Mouse (Mus musculus) midbrain, embryonic 10.5 days (tissue): ENCODE results near the gene Mrpl45. TPM values are rescaled to one million over a fixed set of nuclear protein-coding genes. Genes with fewer than 3 reads are reported as not detected.
"Not testable (repeated sequence)": the region's sequence is repeated elsewhere in the genome, so short reads cannot be mapped to it uniquely, and the experiment has no call there.

Source experiments
- DNase-seq: peaks from one replicate; pipeline ENCODE4 v3.0.0-alpha.2; 2017; ENCODE audit warnings: low spot score
- H3K27ac ChIP-seq: fragments of 300-500 bp; sonication (generic); replicated peaks from 2 replicates; pipeline ENCODE4 v1.5.1; 2016; ENCODE audit warnings: mild to moderate bottlenecking
- H3K27me3 ChIP-seq: fragments of 300-500 bp; sonication (generic); 2 replicates; pipeline ENCODE4 v1.6.1; 2016; ENCODE audit warnings: low read depth, mild to moderate bottlenecking; ENCODE audit not compliant: poor library complexity, severe bottlenecking
- H3K36me3 ChIP-seq: fragments of 300-500 bp; sonication (generic); 2 replicates; pipeline ENCODE4 v1.6.1; 2016; ENCODE audit warnings: mild to moderate bottlenecking, moderate library complexity
- H3K4me1 ChIP-seq: fragments of 300-500 bp; sonication (generic); 2 replicates; pipeline ENCODE4 v1.6.1; 2016
- H3K4me3 ChIP-seq: fragments of 300-500 bp; sonication (generic); 2 replicates; pipeline ENCODE4 v1.5.1; 2016; ENCODE audit warnings: mild to moderate bottlenecking, moderate library complexity
- H3K9me3 ChIP-seq: fragments of 300-500 bp; sonication (generic); replicated peaks from 2 replicates; pipeline ENCODE4 v1.6.1; 2016; ENCODE audit warnings: mild to moderate bottlenecking
- WGBS: fragments of 180-500 bp; shearing (Covaris S2); methylation state at CpG from one replicate; pipeline ENCODE4 v1.1.7; 2016; 5-methylcytosine and 5-hydroxymethylcytosine counted together
- polyA plus RNA-seq: library from polyadenylated mRNA; unstranded; fragments of >200 nt; fragmentation: Nextera tagmentation; extraction: Ambion mirVana; gene quantifications from 2 replicates; pipeline ENCODE4 v1.2.1, GENCODE M21; 2016

Mrpl45 gene
- polyA plus RNA-seq, 1 experiment from 2014 or later, result 69.5 TPM

GRCm38 (mm10) chr11:97304631-97305030 lies 10.9 kb upstream of the Mrpl45 start:
- 86% methylated on average over 5 of the region's 5 CpGs for WGBS
- Histone ChIP-seq H3K9me3 (no peaks in the 10 kb centered on the region), H3K27ac (no peak overlapping the region), H3K36me3 (no peaks in the 10 kb centered on the region), H3K27me3 (0 out of 2 replicates have a peak, but pooled peaks cover 4% of the 10 kb centered on the region), H3K4me3 (no peak overlapping the region), H3K4me1 (peaks cover 10% of the 10 kb centered on the region)
- no peak for DNase-seq

- Histone ChIP-seq H3K27me3 (peaks cover 18% of the 10 kb centered on the region; the same call in 1 of the 2 replicates), H3K4me3 (no peak overlapping the region), H3K36me3 (no peaks in the 10 kb centered on the region), H3K9me3 (no peaks in the 10 kb centered on the region), H3K4me1 (peaks cover 27% of the 10 kb centered on the region), H3K27ac (no peak overlapping the region)
- no peak for DNase-seq
- 91% methylated on average over 11 of the region's 11 CpGs for WGBS
Observed at GRCm38 (mm10) chr11:97307294-97308069, 8.0 kb upstream of the Mrpl45 start.

- H3K4me1 ChIP-seq, result peaks cover 26% of the 10 kb centered on the region
- no peaks in the 10 kb centered on the region for H3K36me3 ChIP-seq
- peaks cover 18% of the 10 kb centered on the region; the same call in 1 of the 2 replicates for H3K27me3 ChIP-seq
- H3K4me3 ChIP-seq, result peak overlapping the region; percentile 59
- no peak for DNase-seq
- 55% methylated on average over 3 of the region's 3 CpGs for WGBS
- H3K9me3 ChIP-seq, result no peaks in the 10 kb centered on the region
- H3K27ac ChIP-seq, result peak overlapping the region; percentile 79; the same call in 1 of the 2 replicates
Observed at GRCm38 (mm10) chr11:97308806-97309450, 6.6 kb upstream of the Mrpl45 start.

- peak; percentile 42 for DNase-seq
- peak overlapping the region; percentile 79 for H3K27ac ChIP-seq
- 5% methylated on average over 9 of the region's 9 CpGs for WGBS
Observed at GRCm38 (mm10) chr11:97309451-97309836, 6.1 kb upstream of the Mrpl45 start.

GRCm38 (mm10) chr11:97309911-97310571 lies 5.5 kb upstream of the Mrpl45 start:
- Histone ChIP-seq H3K36me3 (no peaks in the 10 kb centered on the region), H3K9me3 (no peaks in the 10 kb centered on the region), H3K4me3 (peak overlapping the region; percentile 59), H3K27me3 (peaks cover 18% of the 10 kb centered on the region; the same call in 1 of the 2 replicates), H3K4me1 (peaks cover 26% of the 10 kb centered on the region), H3K27ac (peak overlapping the region; percentile 79)
- WGBS, result under 1% methylated on average over 25 of the region's 25 CpGs
- DNase-seq, result peak; percentile 83

More at GRCm38 (mm10) chr11:97309451-97309836, 6.1 kb upstream of the Mrpl45 start:
- Histone ChIP-seq H3K4me3 (peak overlapping the region; percentile 59), H3K36me3 (no peaks in the 10 kb centered on the region), H3K27me3 (peaks cover 18% of the 10 kb centered on the region; the same call in 1 of the 2 replicates), H3K9me3 (no peaks in the 10 kb centered on the region), H3K4me1 (peaks cover 26% of the 10 kb centered on the region)

GRCm38 (mm10) chr11:97310895-97311631 lies 4.5 kb upstream of the Mrpl45 start:
- peak overlapping the region; percentile 59 for H3K4me3 ChIP-seq

GRCm38 (mm10) chr11:97312871-97313270 lies 2.6 kb upstream of the Mrpl45 start:
- H3K27ac ChIP-seq, H3K4me3 ChIP-seq, DNase-seq, H3K36me3 ChIP-seq, H3K9me3 ChIP-seq: not testable (repeated sequence)
- WGBS, result 91% methylated on average over 1 of the region's 1 CpGs
- Histone ChIP-seq H3K4me1 (peaks cover 35% of the 10 kb centered on the region), H3K27me3 (peaks cover 18% of the 10 kb centered on the region; the same call in 1 of the 2 replicates)

More at GRCm38 (mm10) chr11:97310895-97311631, 4.5 kb upstream of the Mrpl45 start:
- WGBS, result 4% methylated on average over 18 of the region's 18 CpGs
- Histone ChIP-seq H3K36me3 (no peaks in the 10 kb centered on the region), H3K9me3 (no peaks in the 10 kb centered on the region), H3K27ac (peak overlapping the region; percentile 79), H3K4me1 (peaks cover 26% of the 10 kb centered on the region), H3K27me3 (peaks cover 18% of the 10 kb centered on the region; the same call in 1 of the 2 replicates)
- DNase-seq, result peak; percentile 49

- H3K9me3 ChIP-seq, result no peaks in the 10 kb centered on the region
- H3K4me3 ChIP-seq, result no peak overlapping the region
- 91% methylated on average over 3 of the region's 3 CpGs for WGBS
- peaks cover 35% of the 10 kb centered on the region for H3K4me1 ChIP-seq
- peaks cover 18% of the 10 kb centered on the region; the same call in 1 of the 2 replicates for H3K27me3 ChIP-seq
- no peak overlapping the region for H3K27ac ChIP-seq
- peaks cover 16% of the 10 kb centered on the region for H3K36me3 ChIP-seq
- DNase-seq, result no peak
Observed at GRCm38 (mm10) chr11:97314110-97314509, 1.4 kb upstream of the Mrpl45 start.

- peak overlapping the region; percentile 66 for H3K4me3 ChIP-seq
- no peaks in the 10 kb centered on the region for H3K9me3 ChIP-seq
- H3K4me1 ChIP-seq, result peaks cover 27% of the 10 kb centered on the region
- H3K36me3 ChIP-seq, result peaks cover 24% of the 10 kb centered on the region
- peaks cover 14% of the 10 kb centered on the region; the same call in 1 of the 2 replicates for H3K27me3 ChIP-seq
- no peak for DNase-seq
- H3K27ac ChIP-seq, result peak overlapping the region; percentile 74
- 50% methylated on average over 8 of the region's 8 CpGs for WGBS
Observed at GRCm38 (mm10) chr11:97314751-97315503, 589 bp upstream of the Mrpl45 start.

- Histone ChIP-seq H3K4me3 (no peak overlapping the region), H3K9me3 (no peaks in the 10 kb centered on the region), H3K27me3 (no peaks in the 10 kb centered on the region), H3K4me1 (peaks cover 8% of the 10 kb centered on the region), H3K36me3 (peaks cover 81% of the 10 kb centered on the region), H3K27ac (no peak overlapping the region)
- 96% methylated on average over 8 of the region's 8 CpGs for WGBS
- DNase-seq, result no peak
Observed at GRCm38 (mm10) chr11:97321197-97321596, 5.7 kb downstream of the Mrpl45 start.

- H3K36me3 ChIP-seq, result peaks cover 90% of the 10 kb centered on the region
- not testable (repeated sequence) for H3K4me1 ChIP-seq, H3K9me3 ChIP-seq, H3K27me3 ChIP-seq, H3K4me3 ChIP-seq, H3K27ac ChIP-seq, DNase-seq
- WGBS, result 87% methylated on average over 8 of the region's 8 CpGs
Observed at GRCm38 (mm10) chr11:97321894-97322600, 6.5 kb downstream of the Mrpl45 start.
